Mouse (Mus musculus): ENCODE data around the gene Abi1. TPM values are rescaled to one million over a fixed set of nuclear protein-coding genes. Genes with fewer than 3 reads are reported as not detected.

Gene Abi1
- polyA plus RNA-seq, 1 experiment: 138 TPM

- H3K27ac ChIP-seq (ENCODE audit: control insufficient read depth, insufficient read depth, low read length): no peak overlapping the region
- no peak for TF ChIP-seq CTCF (IDR thresholded peaks at IDR 0.05; ENCODE audit: borderline replicate concordance, control insufficient read depth, extremely low read depth, insufficient read depth, low read length, poor library complexity)
- TF ChIP-seq POLR2A (IDR thresholded peaks at IDR 0.05; ENCODE audit: control insufficient read depth, extremely low read depth, insufficient read depth, low read length, poor library complexity): no peak
- no peaks in the 10 kb centered on the region for H3K27me3 ChIP-seq (ENCODE audit: control insufficient read depth, insufficient read depth, low read length)
- no peak overlapping the region for H3K4me3 ChIP-seq (ENCODE audit: control insufficient read depth, insufficient read depth, low read length)
- 95% methylated on average over 2 of the region's 2 CpGs for WGBS
- no peaks in the 10 kb centered on the region for H3K4me1 ChIP-seq (replicated peaks; ENCODE audit: control insufficient read depth, insufficient read depth, low read length)
- DNase-seq: no peak
- peaks cover 6% of the 10 kb centered on the region; the same call in 1 of the 2 replicates for H3K36me3 ChIP-seq (ENCODE audit: control insufficient read depth, insufficient read depth, low read length)
Observed at GRCm38 (mm10) chr2:23070491-23070890, 30.4 kb upstream of the Abi1 start.

GRCm38 (mm10) chr2:23068894-23069744 is 29.1 kb upstream of the Abi1 start:
- Histone ChIP-seq H3K36me3 (ENCODE audit: control insufficient read depth, insufficient read depth, low read length) (no peaks in the 10 kb centered on the region), H3K4me1 (replicated peaks; ENCODE audit: control insufficient read depth, insufficient read depth, low read length) (no peaks in the 10 kb centered on the region), H3K4me3 (ENCODE audit: control insufficient read depth, insufficient read depth, low read length) (peak overlapping the region; percentile 86), H3K27ac (ENCODE audit: control insufficient read depth, insufficient read depth, low read length) (peak overlapping the region; percentile 87), H3K27me3 (ENCODE audit: control insufficient read depth, insufficient read depth, low read length) (no peaks in the 10 kb centered on the region)
- TF ChIP-seq POLR2A (IDR thresholded peaks at IDR 0.05; ENCODE audit: control insufficient read depth, extremely low read depth, insufficient read depth, low read length, poor library complexity): peak; percentile 97
- peak; percentile 49; the same call in 1 of the 2 replicates for TF ChIP-seq CTCF (IDR thresholded peaks at IDR 0.05; ENCODE audit: borderline replicate concordance, control insufficient read depth, extremely low read depth, insufficient read depth, low read length, poor library complexity)
- peak; percentile 98 for DNase-seq
- under 1% methylated on average over 50 of the region's 50 CpGs for WGBS

- H3K27ac ChIP-seq (ENCODE audit: control insufficient read depth, insufficient read depth, low read length): peak overlapping the region; percentile 87
- peak overlapping the region; percentile 86 for H3K4me3 ChIP-seq (ENCODE audit: control insufficient read depth, insufficient read depth, low read length)
- no peak for DNase-seq
- H3K36me3 ChIP-seq (ENCODE audit: control insufficient read depth, insufficient read depth, low read length): no peaks in the 10 kb centered on the region
- TF ChIP-seq POLR2A (IDR thresholded peaks at IDR 0.05; ENCODE audit: control insufficient read depth, extremely low read depth, insufficient read depth, low read length, poor library complexity) (no peak), CTCF (IDR thresholded peaks at IDR 0.05; ENCODE audit: borderline replicate concordance, control insufficient read depth, extremely low read depth, insufficient read depth, low read length, poor library complexity) (no peak)
- no peaks in the 10 kb centered on the region for H3K27me3 ChIP-seq (ENCODE audit: control insufficient read depth, insufficient read depth, low read length)
- under 1% methylated on average over 21 of the region's 21 CpGs for WGBS
- H3K4me1 ChIP-seq (replicated peaks; ENCODE audit: control insufficient read depth, insufficient read depth, low read length): no peaks in the 10 kb centered on the region
Observed at GRCm38 (mm10) chr2:23068370-23068737, 28.3 kb upstream of the Abi1 start.

GRCm38 (mm10) chr2:23067552-23068369 is 27.7 kb upstream of the Abi1 start, which contains the start of gene Acbd5:
Gene Acbd5 (plus strand): TSS chr2:23068167.
- no peaks in the 10 kb centered on the region for H3K27me3 ChIP-seq (ENCODE audit: control insufficient read depth, insufficient read depth, low read length)
- TF ChIP-seq CTCF (IDR thresholded peaks at IDR 0.05; ENCODE audit: borderline replicate concordance, control insufficient read depth, extremely low read depth, insufficient read depth, low read length, poor library complexity) (no peak), POLR2A (IDR thresholded peaks at IDR 0.05; ENCODE audit: control insufficient read depth, extremely low read depth, insufficient read depth, low read length, poor library complexity) (peak; percentile 76)
- peak within 1 kb of the TSS; percentile 86 for H3K4me3 ChIP-seq (ENCODE audit: control insufficient read depth, insufficient read depth, low read length)
- peak; percentile 96 for DNase-seq
- peak within 1 kb of the TSS; percentile 87 for H3K27ac ChIP-seq (ENCODE audit: control insufficient read depth, insufficient read depth, low read length)
- H3K36me3 ChIP-seq (ENCODE audit: control insufficient read depth, insufficient read depth, low read length): no peaks in the 10 kb centered on the region
- H3K4me1 ChIP-seq (replicated peaks; ENCODE audit: control insufficient read depth, insufficient read depth, low read length): no peaks in the 10 kb centered on the region
- WGBS: 4% methylated on average over 34 of the region's 34 CpGs

GRCm38 (mm10) chr2:23052523-23052922 is 12.5 kb upstream of the Abi1 start:
- 27% methylated on average over 6 of the region's 6 CpGs for WGBS
- no peaks in the 10 kb centered on the region for H3K27me3 ChIP-seq (ENCODE audit: control insufficient read depth, insufficient read depth, low read length)
- no peak for TF ChIP-seq POLR2A (IDR thresholded peaks at IDR 0.05; ENCODE audit: control insufficient read depth, extremely low read depth, insufficient read depth, low read length, poor library complexity)
- TF ChIP-seq CTCF (IDR thresholded peaks at IDR 0.05; ENCODE audit: borderline replicate concordance, control insufficient read depth, extremely low read depth, insufficient read depth, low read length, poor library complexity): no peak
- H3K36me3 ChIP-seq (ENCODE audit: control insufficient read depth, insufficient read depth, low read length): no peaks in the 10 kb centered on the region
- H3K27ac ChIP-seq (ENCODE audit: control insufficient read depth, insufficient read depth, low read length): no peak overlapping the region
- H3K4me1 ChIP-seq (replicated peaks; ENCODE audit: control insufficient read depth, insufficient read depth, low read length): peaks cover 6% of the 10 kb centered on the region
- H3K4me3 ChIP-seq (ENCODE audit: control insufficient read depth, insufficient read depth, low read length): no peak overlapping the region
- no peak for DNase-seq

- Histone ChIP-seq H3K27me3 (ENCODE audit: control insufficient read depth, insufficient read depth, low read length) (no peaks in the 10 kb centered on the region), H3K27ac (ENCODE audit: control insufficient read depth, insufficient read depth, low read length) (no peak overlapping the region), H3K4me1 (replicated peaks; ENCODE audit: control insufficient read depth, insufficient read depth, low read length) (peaks cover 6% of the 10 kb centered on the region), H3K36me3 (ENCODE audit: control insufficient read depth, insufficient read depth, low read length) (no peaks in the 10 kb centered on the region), H3K4me3 (ENCODE audit: control insufficient read depth, insufficient read depth, low read length) (no peak overlapping the region)
- TF ChIP-seq POLR2A (IDR thresholded peaks at IDR 0.05; ENCODE audit: control insufficient read depth, extremely low read depth, insufficient read depth, low read length, poor library complexity) (no peak), CTCF (IDR thresholded peaks at IDR 0.05; ENCODE audit: borderline replicate concordance, control insufficient read depth, extremely low read depth, insufficient read depth, low read length, poor library complexity) (no peak)
- DNase-seq: no peak
- WGBS: 88% methylated on average over 2 of the region's 2 CpGs
Observed at GRCm38 (mm10) chr2:23051890-23052289, 11.8 kb upstream of the Abi1 start.
